Mouse (Mus musculus): ENCODE measurements around the gene Emd. TPM values are rescaled to one million over a fixed set of nuclear protein-coding genes. Genes with fewer than 3 reads are reported as not detected.
"Not testable (repeated sequence)": the region's sequence is repeated elsewhere in the genome, so short reads cannot be mapped to it uniquely, and the experiment has no call there.

The Emd gene
- 13.9 and 17.8 TPM in 2 replicates for polyA plus RNA-seq (2014; fragmentation: Nextera tagmentation; extraction: Ambion mirVana)

DNA sequence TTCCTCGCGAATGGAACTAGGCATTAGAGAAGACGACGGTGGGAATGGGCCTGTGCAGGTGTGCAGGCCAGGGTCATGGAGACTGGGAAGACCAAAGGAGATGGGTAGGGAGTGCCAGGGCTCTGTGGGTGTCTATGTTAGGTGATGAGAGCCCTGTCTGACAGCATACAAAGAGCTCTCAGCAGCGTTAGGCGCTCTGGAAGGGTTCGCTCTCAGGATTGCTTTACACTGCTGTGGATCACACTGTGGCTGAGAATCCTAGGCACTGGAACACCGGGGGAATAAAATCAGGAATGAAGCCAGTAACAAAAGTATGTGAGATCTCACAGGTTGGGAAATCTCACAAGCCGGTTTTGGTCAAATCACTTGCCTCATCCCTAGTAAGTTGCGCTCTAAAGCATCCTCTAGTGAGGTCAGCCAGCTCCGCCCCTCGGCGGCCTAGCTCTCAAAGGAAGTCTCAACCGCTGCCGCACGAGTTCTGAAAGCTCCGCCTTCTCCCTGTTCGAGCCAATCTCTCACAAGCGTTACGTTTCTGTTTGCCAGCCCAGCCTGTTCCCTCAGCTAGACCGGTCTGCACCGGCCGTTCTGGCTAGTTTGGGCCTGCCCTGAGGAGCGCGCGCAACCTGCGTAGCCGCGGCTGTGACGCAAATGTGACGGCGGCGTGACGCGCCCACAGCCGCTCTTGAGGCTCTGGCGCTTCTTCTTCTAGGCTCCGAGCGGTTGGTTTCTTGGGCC, at the start of gene Emd:
Gene Emd (plus strand): TSS at position 535 of the 735 bp plus-strand sequence.
- H3K4me1 ChIP-seq (ENCODE audit: control insufficient read depth in 2 of 2, insufficient read depth in 2 of 2, low read length in 2 of 2) = no peaks in the 10 kb centered on the region
- H3K4me2 ChIP-seq (ENCODE audit: low read length) = peak within 1 kb of the TSS; percentile 70
- H3K4me3 ChIP-seq (ENCODE audit: control insufficient read depth in 1 of 2, insufficient read depth in 1 of 2, low read depth in 1 of 2, low read length in 2 of 2) = peak within 1 kb of the TSS; percentile 57 to 76
- peaks cover 25% of the 10 kb centered on the region for H3K36me3 ChIP-seq (ENCODE audit: control insufficient read depth, insufficient read depth, low read length)
- no peaks in the 10 kb centered on the region for H3K27me3 ChIP-seq (ENCODE audit: control insufficient read depth, insufficient read depth, low read length)
- no peaks in the 10 kb centered on the region for H3K9me3 ChIP-seq (ENCODE audit: control insufficient read depth, low read length)
- H3K9ac ChIP-seq (ENCODE audit: low read length) = peak within 1 kb of the TSS; percentile 86
- 14% methylated on average over 39 of the region's 39 CpGs for WGBS
- peak; percentile 92 for ATAC-seq (ENCODE audit: insufficient number of reproducible peaks, insufficient read depth, low FRiP score, low read depth)
- H3K27ac ChIP-seq (replicated peaks in 1 of 2; ENCODE audit: control insufficient read depth in 1 of 2, insufficient read depth in 1 of 2, low read depth in 2 of 2, low read length in 2 of 2) = peak within 1 kb of the TSS; percentile 90 to 92

DNA sequence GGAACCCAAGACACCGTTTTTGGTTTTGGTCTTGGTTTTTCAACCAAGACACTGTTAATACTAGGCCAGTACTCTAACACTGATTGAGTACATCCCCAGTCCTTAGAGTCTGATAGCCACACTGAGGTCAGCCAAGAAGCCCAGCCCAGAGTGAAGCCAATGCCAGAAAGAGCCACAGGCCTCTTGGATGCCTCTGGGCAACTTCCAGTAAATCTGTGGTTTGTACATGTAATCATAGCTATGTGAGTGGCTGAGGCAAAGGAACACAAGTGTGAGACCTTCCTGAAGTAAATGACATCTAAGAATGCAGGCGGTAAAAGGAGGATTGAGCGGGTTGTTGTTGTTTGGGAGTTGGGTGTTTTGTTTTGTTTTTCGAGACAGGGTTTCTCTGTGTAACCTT, 36.0 kb upstream of the Emd start:
- no peak overlapping the region for H3K4me3 ChIP-seq (ENCODE audit: control insufficient read depth in 1 of 2, insufficient read depth in 1 of 2, low read depth in 1 of 2, low read length in 2 of 2)
- H3K36me3 ChIP-seq (ENCODE audit: control insufficient read depth, insufficient read depth, low read length) = peaks cover 14% of the 10 kb centered on the region
- H3K4me2 ChIP-seq (ENCODE audit: low read length) = no peak overlapping the region
- 90% methylated on average over 4 of the region's 4 CpGs for WGBS
- no peak overlapping the region for H3K9ac ChIP-seq (ENCODE audit: low read length)
- H3K4me1 ChIP-seq (ENCODE audit: control insufficient read depth in 2 of 2, insufficient read depth in 2 of 2, low read length in 2 of 2) = no peaks in the 10 kb centered on the region
- H3K27ac ChIP-seq (replicated peaks in 1 of 2; ENCODE audit: control insufficient read depth in 1 of 2, insufficient read depth in 1 of 2, low read depth in 2 of 2, low read length in 2 of 2) = no peak overlapping the region
- H3K27me3 ChIP-seq (ENCODE audit: control insufficient read depth, insufficient read depth, low read length) = no peaks in the 10 kb centered on the region
- no peak for ATAC-seq (ENCODE audit: insufficient number of reproducible peaks, insufficient read depth, low FRiP score, low read depth)
- no peaks in the 10 kb centered on the region for H3K9me3 ChIP-seq (ENCODE audit: control insufficient read depth, low read length)

DNA sequence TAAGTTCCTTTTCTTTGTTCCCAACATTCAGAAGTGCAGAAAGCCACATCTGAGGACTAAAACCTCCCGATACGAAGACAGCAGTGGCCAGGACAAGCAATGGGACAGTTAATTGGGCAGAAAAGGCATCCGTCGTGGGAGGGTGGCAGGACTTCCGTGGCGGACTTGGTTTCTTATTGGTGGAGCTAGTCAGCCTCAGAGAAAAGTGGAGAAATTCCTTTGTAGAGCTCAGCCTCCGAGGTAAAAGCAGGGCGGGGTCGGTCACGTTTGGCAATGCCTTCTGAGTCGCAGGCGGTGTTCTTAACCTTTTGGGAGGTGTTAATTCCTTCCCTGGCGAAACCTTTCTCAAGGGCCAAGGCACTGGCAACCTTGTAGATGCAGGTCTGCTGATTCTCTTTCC, 35.0 kb upstream of the Emd start:
- no peak overlapping the region for H3K27ac ChIP-seq (replicated peaks in 1 of 2; ENCODE audit: control insufficient read depth in 1 of 2, insufficient read depth in 1 of 2, low read depth in 2 of 2, low read length in 2 of 2)
- H3K4me2 ChIP-seq (ENCODE audit: low read length) = no peak overlapping the region
- H3K9me3 ChIP-seq (ENCODE audit: control insufficient read depth, low read length) = no peaks in the 10 kb centered on the region
- H3K9ac ChIP-seq (ENCODE audit: low read length) = no peak overlapping the region
- ATAC-seq (ENCODE audit: insufficient number of reproducible peaks, insufficient read depth, low FRiP score, low read depth) = no peak
- no peaks in the 10 kb centered on the region for H3K27me3 ChIP-seq (ENCODE audit: control insufficient read depth, insufficient read depth, low read length)
- H3K36me3 ChIP-seq (ENCODE audit: control insufficient read depth, insufficient read depth, low read length) = peaks cover 23% of the 10 kb centered on the region
- H3K4me3 ChIP-seq (ENCODE audit: control insufficient read depth in 1 of 2, insufficient read depth in 1 of 2, low read depth in 1 of 2, low read length in 2 of 2) = no peak overlapping the region
- 55% methylated on average over 13 of the region's 13 CpGs for WGBS
- H3K4me1 ChIP-seq (ENCODE audit: control insufficient read depth in 2 of 2, insufficient read depth in 2 of 2, low read length in 2 of 2) = no peaks in the 10 kb centered on the region

DNA sequence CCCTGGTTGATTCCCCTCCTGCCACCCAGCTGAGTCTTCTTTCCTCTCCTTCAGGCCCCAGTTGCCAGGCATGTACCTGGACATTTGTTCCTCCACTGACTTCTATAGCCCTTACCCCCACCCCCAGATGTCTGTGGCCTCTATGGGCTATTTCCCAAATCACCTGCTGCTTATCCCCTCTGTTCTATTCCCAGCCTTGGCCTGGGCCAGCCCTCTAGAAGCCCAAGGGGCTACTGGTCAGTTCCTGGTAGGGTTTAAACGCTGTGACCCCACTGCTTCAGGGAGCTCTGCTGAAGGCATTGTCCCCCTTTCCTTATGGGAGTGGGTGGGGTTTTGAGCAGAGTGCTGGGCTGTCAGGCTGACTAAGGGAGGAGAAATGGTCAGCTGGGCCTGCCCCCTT, 34.4 kb upstream of the Emd start:
- not testable (repeated sequence) for H3K4me1 ChIP-seq (ENCODE audit: control insufficient read depth in 2 of 2, insufficient read depth in 2 of 2, low read length in 2 of 2); H3K4me3 ChIP-seq (ENCODE audit: control insufficient read depth in 1 of 2, insufficient read depth in 1 of 2, low read depth in 1 of 2, low read length in 2 of 2); H3K27ac ChIP-seq (replicated peaks in 1 of 2; ENCODE audit: control insufficient read depth in 1 of 2, insufficient read depth in 1 of 2, low read depth in 2 of 2, low read length in 2 of 2); H3K4me2 ChIP-seq (ENCODE audit: low read length); ATAC-seq (ENCODE audit: insufficient number of reproducible peaks, insufficient read depth, low FRiP score, low read depth); H3K9ac ChIP-seq (ENCODE audit: low read length); H3K9me3 ChIP-seq (ENCODE audit: control insufficient read depth, low read length); H3K27me3 ChIP-seq (ENCODE audit: control insufficient read depth, insufficient read depth, low read length)
- H3K36me3 ChIP-seq (ENCODE audit: control insufficient read depth, insufficient read depth, low read length) = peaks cover 30% of the 10 kb centered on the region
- 35% methylated on average over 1 of the region's 1 CpGs for WGBS

DNA sequence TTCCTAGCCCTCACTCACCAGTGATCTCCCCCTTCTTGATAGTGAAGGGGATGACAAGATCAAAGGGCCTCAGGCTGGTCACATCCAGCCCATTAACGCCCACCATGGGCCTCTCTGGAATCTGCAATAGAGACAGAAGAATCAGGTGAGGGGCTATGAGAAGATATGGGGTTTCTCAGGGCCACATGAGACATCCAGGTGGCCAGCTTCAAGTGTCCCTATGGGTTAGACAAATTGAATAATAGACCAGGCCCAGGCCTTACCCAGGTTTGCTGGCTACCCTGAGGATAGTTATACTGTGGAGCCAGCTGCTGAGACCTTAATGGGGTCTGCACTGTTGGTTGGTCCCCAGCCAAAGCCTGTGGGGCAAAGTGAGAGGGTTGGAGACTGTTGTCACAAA, 24.4 kb upstream of the Emd start:
- no peak overlapping the region for H3K4me3 ChIP-seq (ENCODE audit: control insufficient read depth in 1 of 2, insufficient read depth in 1 of 2, low read depth in 1 of 2, low read length in 2 of 2)
- H3K9me3 ChIP-seq (ENCODE audit: control insufficient read depth, low read length) = no peaks in the 10 kb centered on the region
- no peak overlapping the region for H3K9ac ChIP-seq (ENCODE audit: low read length)
- no peak overlapping the region for H3K4me2 ChIP-seq (ENCODE audit: low read length)
- no peak overlapping the region for H3K27ac ChIP-seq (replicated peaks in 1 of 2; ENCODE audit: control insufficient read depth in 1 of 2, insufficient read depth in 1 of 2, low read depth in 2 of 2, low read length in 2 of 2)
- 62% methylated on average over 1 of the region's 1 CpGs for WGBS
- peaks cover 100% of the 10 kb centered on the region for H3K36me3 ChIP-seq (ENCODE audit: control insufficient read depth, insufficient read depth, low read length)
- H3K27me3 ChIP-seq (ENCODE audit: control insufficient read depth, insufficient read depth, low read length) = no peaks in the 10 kb centered on the region
- no peak for ATAC-seq (ENCODE audit: insufficient number of reproducible peaks, insufficient read depth, low FRiP score, low read depth)
- no peaks in the 10 kb centered on the region for H3K4me1 ChIP-seq (ENCODE audit: control insufficient read depth in 2 of 2, insufficient read depth in 2 of 2, low read length in 2 of 2)

DNA sequence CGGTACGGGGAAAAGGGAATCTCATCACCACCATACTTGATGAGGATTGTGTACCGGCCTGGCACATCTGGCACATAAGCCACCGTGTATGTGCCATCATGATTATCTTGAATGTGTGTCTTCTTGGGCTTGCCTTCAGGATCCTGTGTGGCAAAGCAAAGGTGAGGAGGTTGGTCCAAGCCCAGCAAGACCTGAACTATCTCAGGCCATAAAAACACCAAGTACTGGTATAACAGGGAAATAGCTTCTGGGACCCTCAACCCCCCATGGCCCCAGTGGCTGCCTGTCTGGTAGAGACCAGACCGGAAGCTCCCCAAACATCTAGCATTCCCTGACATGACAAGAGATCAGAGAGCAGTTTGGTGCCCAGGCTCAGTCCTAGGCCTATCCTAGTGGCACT, 21.3 kb upstream of the Emd start:
- H3K9ac ChIP-seq (ENCODE audit: low read length) = no peak overlapping the region
- ATAC-seq (ENCODE audit: insufficient number of reproducible peaks, insufficient read depth, low FRiP score, low read depth) = no peak
- H3K36me3 ChIP-seq (ENCODE audit: control insufficient read depth, insufficient read depth, low read length) = peaks cover 96% of the 10 kb centered on the region
- H3K27ac ChIP-seq (replicated peaks in 1 of 2; ENCODE audit: control insufficient read depth in 1 of 2, insufficient read depth in 1 of 2, low read depth in 2 of 2, low read length in 2 of 2) = no peak overlapping the region
- no peak overlapping the region for H3K4me3 ChIP-seq (ENCODE audit: control insufficient read depth in 1 of 2, insufficient read depth in 1 of 2, low read depth in 1 of 2, low read length in 2 of 2)
- 89% methylated on average over 5 of the region's 5 CpGs for WGBS
- no peaks in the 10 kb centered on the region for H3K9me3 ChIP-seq (ENCODE audit: control insufficient read depth, low read length)
- no peaks in the 10 kb centered on the region for H3K4me1 ChIP-seq (ENCODE audit: control insufficient read depth in 2 of 2, insufficient read depth in 2 of 2, low read length in 2 of 2)
- H3K27me3 ChIP-seq (ENCODE audit: control insufficient read depth, insufficient read depth, low read length) = no peaks in the 10 kb centered on the region
- no peak overlapping the region for H3K4me2 ChIP-seq (ENCODE audit: low read length)

DNA sequence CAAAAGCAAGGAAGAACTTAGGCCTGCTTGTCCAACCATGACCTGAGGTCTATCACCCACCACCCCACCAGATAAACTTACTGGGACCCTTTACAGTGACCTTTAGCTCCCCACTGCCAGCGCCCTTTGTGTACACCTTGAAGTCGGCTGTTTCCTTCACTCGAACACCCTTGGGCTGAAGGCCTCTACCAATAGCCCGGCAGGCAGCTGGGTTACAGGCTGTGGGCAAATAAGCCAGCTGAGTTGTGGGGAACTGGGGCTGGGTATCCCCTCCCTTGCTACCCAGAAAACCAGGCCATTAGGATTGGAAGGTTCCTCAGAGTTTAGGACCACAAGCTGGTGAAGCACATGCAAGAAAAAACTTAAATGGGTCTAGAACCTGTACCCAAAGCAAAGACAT, 14.2 kb upstream of the Emd start:
- Histone ChIP-seq H3K4me2 (ENCODE audit: low read length) (no peak overlapping the region), H3K9me3 (ENCODE audit: control insufficient read depth, low read length) (no peaks in the 10 kb centered on the region), H3K4me1 (ENCODE audit: control insufficient read depth in 2 of 2, insufficient read depth in 2 of 2, low read length in 2 of 2) (no peaks in the 10 kb centered on the region), H3K9ac (ENCODE audit: low read length) (no peak overlapping the region), H3K27me3 (ENCODE audit: control insufficient read depth, insufficient read depth, low read length) (no peaks in the 10 kb centered on the region), H3K27ac (replicated peaks in 1 of 2; ENCODE audit: control insufficient read depth in 1 of 2, insufficient read depth in 1 of 2, low read depth in 2 of 2, low read length in 2 of 2) (no peak overlapping the region), H3K4me3 (ENCODE audit: control insufficient read depth in 1 of 2, insufficient read depth in 1 of 2, low read depth in 1 of 2, low read length in 2 of 2) (no peak overlapping the region), H3K36me3 (ENCODE audit: control insufficient read depth, insufficient read depth, low read length) (peaks cover 80% of the 10 kb centered on the region)
- ATAC-seq (ENCODE audit: insufficient number of reproducible peaks, insufficient read depth, low FRiP score, low read depth) = no peak
- WGBS = 87% methylated on average over 4 of the region's 4 CpGs

DNA sequence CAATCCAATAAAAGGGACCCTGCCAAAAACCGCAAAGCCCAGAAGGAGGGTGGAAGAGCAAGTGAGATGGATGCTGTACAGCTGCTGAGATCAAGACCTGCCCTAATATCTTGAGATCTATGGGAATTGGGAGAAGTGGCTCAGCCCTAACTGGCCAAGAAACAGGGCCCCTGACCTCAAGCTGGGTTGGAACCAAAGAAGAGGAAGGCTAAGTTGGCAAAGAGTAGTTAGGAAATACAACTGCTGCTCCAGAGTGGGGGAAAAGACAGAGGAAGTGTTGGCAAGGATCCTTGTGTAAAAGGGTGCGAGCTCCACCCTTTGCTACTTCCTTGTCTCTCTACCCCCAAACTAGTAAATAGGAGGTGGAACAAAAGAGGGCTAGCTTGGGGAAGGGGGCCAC, 11.1 kb upstream of the Emd start:
- Histone ChIP-seq H3K4me2 (ENCODE audit: low read length) (peak overlapping the region; percentile 74), H3K27me3 (ENCODE audit: control insufficient read depth, insufficient read depth, low read length) (no peaks in the 10 kb centered on the region), H3K9me3 (ENCODE audit: control insufficient read depth, low read length) (no peaks in the 10 kb centered on the region), H3K4me1 (ENCODE audit: control insufficient read depth in 2 of 2, insufficient read depth in 2 of 2, low read length in 2 of 2) (no peaks in the 10 kb centered on the region), H3K4me3 (ENCODE audit: control insufficient read depth in 1 of 2, insufficient read depth in 1 of 2, low read depth in 1 of 2, low read length in 2 of 2) (peak overlapping the region in 1 of 2 experiments; percentile 58; a peak in 2 of 4 replicates), H3K36me3 (ENCODE audit: control insufficient read depth, insufficient read depth, low read length) (peaks cover 53% of the 10 kb centered on the region), H3K9ac (ENCODE audit: low read length) (peak overlapping the region; percentile 72), H3K27ac (replicated peaks in 1 of 2; ENCODE audit: control insufficient read depth in 1 of 2, insufficient read depth in 1 of 2, low read depth in 2 of 2, low read length in 2 of 2) (peak overlapping the region in 1 of 2 experiments; percentile 95; a peak in 1 of 4 replicates)
- ATAC-seq (ENCODE audit: insufficient number of reproducible peaks, insufficient read depth, low FRiP score, low read depth) = no peak
- WGBS = 80% methylated on average over 2 of the region's 2 CpGs

All from heart, embryonic 14.5 days (tissue).